Mouse (Mus musculus) brain, embryonic 14.5 days (tissue): ENCODE results near the gene Ccnl2.

Experiments
- CTCF ChIP-seq: fragments of 200-500 bp; IDR thresholded peaks from 2 replicates; pipeline ENCODE4 v1.5.1; 2012; ENCODE audit warnings: inconsistent platforms, mild to moderate bottlenecking, moderate library complexity, borderline replicate concordance; ENCODE audit not compliant: insufficient read depth, insufficient read length; ENCODE audit errors: extremely low read depth
- POLR2A ChIP-seq: fragments of 200-500 bp; IDR thresholded peaks from 2 replicates; pipeline ENCODE4 v1.6.1; 2012; ENCODE audit warnings: mild to moderate bottlenecking, inconsistent platforms, borderline replicate concordance; ENCODE audit not compliant: poor library complexity, insufficient read depth, insufficient read length, severe bottlenecking; ENCODE audit errors: extremely low read depth

GRCm38 (mm10) chr4:155829866-155830265 lies 17.6 kb downstream of the Ccnl2 start:
- TF ChIP-seq CTCF (no peak), POLR2A (no peak)
